ENCODE assay signal across 21 mouse cellular contexts in genomic region chr3:45968655-45969054, GRCm38 (mm10).
DNase-seq lines count a peak whose midpoint lies in the region; ATAC-seq lines count a peak whose summit lies in the region.
"Had no signal": no experiment of that assay in that cellular context is flagged by ENCODE, and none has a peak within 500 bp of the region (broad histone marks: within the 10 kb centered on the region; RNA-seq: fewer than 3 reads in every experiment).

No protein-coding gene starts in this region.

- DNase-seq in frontal cortex, postnatal 10 days (ENCODE audit: low spot score in 2 of 2) = no peak
- DNase-seq in left cerebral cortex, adult 11 months (ENCODE audit: low spot score) = peak; percentile 4
- DNase-seq in left cerebral cortex, postnatal 4 days = no peak
- DNase-seq in brain, adult 2 months (ENCODE audit: low read depth, low spot score) = peak; percentile 32
- peak; percentile 32 for DNase-seq in telencephalon, adult 2 months (ENCODE audit: low read depth, low spot score)
- DNase-seq in lung, postnatal 4 days = no peak
- DNase-seq in kidney, postnatal 4 days = no peak
- DNase-seq: adrenal gland, adult 2 months; adrenal gland, adult 8-10 months; adrenal gland, postnatal 10 days; adrenal gland, postnatal 14 days; adrenal gland, postnatal 25 days; adrenal gland, postnatal 36 days; B cell, adult 2 months; cerebellum, adult 11 months; cerebellum, adult 11-12 months; cerebellum, adult 18-20 months had no signal

- ATAC-seq in frontal cortex, adult (ENCODE audit: low TSS enrichment) = peak; percentile 94
- ATAC-seq: activated CD4-positive, CD25-positive, alpha-beta regulatory T cell, adult 4 months; CD4-positive, CD25-positive, alpha-beta regulatory T cell, adult 4 months; Patski had no signal

- intact Hi-C loops in left cerebral cortex, postnatal 4 days (cut with DNase I) = no loop called here

Comparison
In these comparisons a context has a peak if more than half of its experiments do, and no peak if none do; other contexts are left out.
1. DNase-seq: peak in left cerebral cortex, adult 11 months (single experiment), brain, adult 2 months (single experiment) and telencephalon, adult 2 months (single experiment); none in frontal cortex, postnatal 10 days (0 of 2), left cerebral cortex, postnatal 4 days (single experiment), lung, postnatal 4 days (0 of 2) and kidney, postnatal 4 days (0 of 2).